Mouse (Mus musculus): ENCODE measurements around the gene Scgb1b3.

- TF ChIP-seq POLR2A (IDR thresholded peaks at IDR 0.05; ENCODE audit: low read depth, low read length): no peak
- no peak for TF ChIP-seq CTCF (IDR thresholded peaks at IDR 0.05; ENCODE audit: extremely low read depth, insufficient read depth, insufficient read length, insufficient replicate concordance)
Measured at GRCm38 (mm10) chr7:31375292-31375691, at the start of gene Scgb1b3.

Data from spleen, adult 2 months (tissue).